Mouse (Mus musculus) megakaryocyte, embryonic 14.5 days (primary cell): ENCODE results near the gene Brd9.

Experiments
- FLI1 ChIP-seq: IDR thresholded peaks from 2 replicates; pipeline ENCODE4 v1.6.1; 2012; ENCODE audit warnings: low read length, inconsistent platforms, mixed read lengths
- GATA1 ChIP-seq: IDR thresholded peaks from 3 replicates; pipeline ENCODE4 v1.6.1; 2012; ENCODE audit warnings: mixed read lengths, low read length, inconsistent platforms, borderline replicate concordance

GRCm38 (mm10) chr13:74008948-74009718, 71.5 kb downstream of the Brd9 start, which contains the start of gene Tppp:
- no peak for TF ChIP-seq GATA1
- no peak for TF ChIP-seq FLI1
